Mouse (Mus musculus): Measurements from ENCODE around the gene Mblac1. TPM values are rescaled to one million over a fixed set of nuclear protein-coding genes. Genes with fewer than 3 reads are reported as not detected.

The Mblac1 gene
- 0.84 and 1.4 TPM in 2 replicates for total RNA-seq (2012; rRNA removed)
- total RNA-seq (2014; rRNA removed): 0.17 TPM in 1 of 2 replicates, not detected in the other
- 0.31 and 0.41 TPM in 2 replicates for polyA plus RNA-seq (2012; ENCODE audit: insufficient read length, low read depth)

GRCm38 (mm10) chr5:138193771-138194727 lies at the start of gene Mblac1:
Gene Mblac1 (plus strand): TSS chr5:138194314.
- no peak for TF ChIP-seq MAZ (IDR thresholded peaks at IDR 0.05; ENCODE audit: low read depth, low read length)
- no peak for TF ChIP-seq ZKSCAN1 (IDR thresholded peaks at IDR 0.05; ENCODE audit: borderline replicate concordance, low read depth, low read length)
- no peak for TF ChIP-seq JUND (conservative IDR thresholded peaks at IDR 0.05; ENCODE audit: low read depth, low read length)
- no peak for TF ChIP-seq NRF1 (IDR thresholded peaks at IDR 0.05; ENCODE audit: low read depth, low read length)
- TF ChIP-seq PAX5 (IDR thresholded peaks at IDR 0.05; ENCODE audit: low read length): no peak
- no peak for TF ChIP-seq ETS1 (conservative IDR thresholded peaks at IDR 0.05; ENCODE audit: low read depth, low read length)
- no peak for TF ChIP-seq USF1 (IDR thresholded peaks at IDR 0.05; ENCODE audit: low read depth, low read length)
- TF ChIP-seq IRF4 (IDR thresholded peaks at IDR 0.05; ENCODE audit: low read depth, low read length): no peak
- TF ChIP-seq SMC3 (IDR thresholded peaks at IDR 0.05; ENCODE audit: low read depth, low read length): no peak
- TF ChIP-seq KAT2A (IDR thresholded peaks at IDR 0.05; ENCODE audit: insufficient replicate concordance, low read length): no peak
- TF ChIP-seq TCF12 (IDR thresholded peaks at IDR 0.05; ENCODE audit: low read depth, low read length): no peak
- no peak for TF ChIP-seq UBTF (IDR thresholded peaks at IDR 0.05; ENCODE audit: low read depth, low read length)
- TF ChIP-seq GABPA (IDR thresholded peaks at IDR 0.05; ENCODE audit: insufficient replicate concordance, low read depth, low read length): no peak
- no peak for TF ChIP-seq ZC3H11A (IDR thresholded peaks at IDR 0.05; ENCODE audit: low read depth, low read length)
- TF ChIP-seq MAFK (IDR thresholded peaks at IDR 0.05; ENCODE audit: insufficient replicate concordance, low read length): no peak
- no peak for TF ChIP-seq CTCF (conservative IDR thresholded peaks at IDR 0.05 in 1 of 2, IDR thresholded peaks at IDR 0.05 in 1 of 2; ENCODE audit: low read depth in 2 of 2, low read length in 2 of 2)
- TF ChIP-seq CHD2 (IDR thresholded peaks at IDR 0.05; ENCODE audit: low read length): no peak
- 0 out of 2 replicates have a peak, but pooled peaks have one; percentile 11 for TF ChIP-seq ELF1 (IDR thresholded peaks at IDR 0.05; ENCODE audit: low read depth, low read length)
- no peak for TF ChIP-seq RCOR1 (conservative IDR thresholded peaks at IDR 0.05; ENCODE audit: low read depth, low read length)
- TF ChIP-seq MAX (IDR thresholded peaks at IDR 0.05; ENCODE audit: low read length): no peak
- no peak for TF ChIP-seq BHLHE40 (IDR thresholded peaks at IDR 0.05; ENCODE audit: low read depth, low read length)
- TF ChIP-seq CHD1 (IDR thresholded peaks at IDR 0.05; ENCODE audit: low read depth, low read length): peak; percentile 97
- no peak for TF ChIP-seq MEF2A (IDR thresholded peaks at IDR 0.05; ENCODE audit: borderline replicate concordance, low read depth, low read length)
- no peak for TF ChIP-seq JUN (IDR thresholded peaks at IDR 0.05; ENCODE audit: insufficient read depth, low read depth, low read length)
- peak; percentile 33 for TF ChIP-seq MYC (IDR thresholded peaks at IDR 0.05; ENCODE audit: low read depth, low read length)
- TF ChIP-seq NELFE (IDR thresholded peaks at IDR 0.05; ENCODE audit: low read depth, low read length): peak; percentile 57; the same call in 1 of the 2 replicates
- TF ChIP-seq E2F4 (IDR thresholded peaks at IDR 0.05; ENCODE audit: insufficient replicate concordance, low read depth, low read length): no peak
- TF ChIP-seq EP300 (IDR thresholded peaks at IDR 0.05; ENCODE audit: low read length): no peak
- TF ChIP-seq RAD21 (IDR thresholded peaks at IDR 0.05; ENCODE audit: low read depth, low read length): no peak
- no peak for TF ChIP-seq MXI1 (IDR thresholded peaks at IDR 0.05; ENCODE audit: low read depth, low read length)
- no peak for TF ChIP-seq USF2 (conservative IDR thresholded peaks at IDR 0.05; ENCODE audit: low read depth, low read length)
- TF ChIP-seq POLR2A (IDR thresholded peaks at IDR 0.05; ENCODE audit: low read depth, low read length): peak; percentile 41
- no peak for TF ChIP-seq SIN3A (IDR thresholded peaks at IDR 0.05; ENCODE audit: low read length)
- no peak for TF ChIP-seq ZNF384 (IDR thresholded peaks at IDR 0.05; ENCODE audit: low read depth, low read length)
- TF ChIP-seq HCFC1 (IDR thresholded peaks at IDR 0.05; ENCODE audit: low read depth, low read length): no peak; the same call in 1 of the 2 replicates
- no peak for TF ChIP-seq ZMIZ1 (IDR thresholded peaks at IDR 0.05; ENCODE audit: low read depth, low read length)
- TF ChIP-seq TBP (conservative IDR thresholded peaks at IDR 0.05; ENCODE audit: low read depth, low read length): peak; percentile 43; the same call in 1 of the 2 replicates
- peak; percentile 67 for TF ChIP-seq POLR2AphosphoS2 (IDR thresholded peaks at IDR 0.05; ENCODE audit: low read depth, low read length)
- Histone ChIP-seq H3K4me1 (ENCODE audit: control insufficient read depth in 1 of 2, insufficient read depth in 2 of 2) (no peaks in the 10 kb centered on the region), H3K79me2 (replicated peaks; ENCODE audit: control insufficient read depth, extremely low read depth, insufficient read depth, poor library complexity, severe bottlenecking) (no peaks in the 10 kb centered on the region), H3K9me3 (replicated peaks; ENCODE audit: low read length) (peaks cover 3% of the 10 kb centered on the region), H3K27ac (ENCODE audit: insufficient read depth, low read depth) (no peak within 1 kb of the TSS), H3K9ac (ENCODE audit: insufficient read depth, low read depth) (peak within 1 kb of the TSS; percentile 42; the same call in 1 of the 2 replicates), H3K36me3 (replicated peaks in 1 of 2; ENCODE audit: control insufficient read depth in 1 of 2, insufficient read depth in 1 of 2, low read length in 1 of 2) (peaks cover 21 to 57% of the 10 kb centered on the region in 2 experiments), H3K27me3 (replicated peaks) (no peaks in the 10 kb centered on the region), H3K4me2 (ENCODE audit: insufficient read depth, low read depth, poor library complexity, severe bottlenecking) (peak within 1 kb of the TSS; percentile 4; the same call in 1 of the 2 replicates), H3K4me3 (replicated peaks in 1 of 3; ENCODE audit: low read depth in 2 of 3, low read length in 2 of 3, poor library complexity in 1 of 3) (peak within 1 kb of the TSS in 2 of 3 experiments; percentile 23 to 53)
- in situ Hi-C loops (cut with MboI; ENCODE audit: low pct_ligation_motif_present, low pct_unique_long_range_greater_than_20kb, low sequenced_read_pairs): no loop called here
- DNase-seq (ENCODE audit: extremely low read depth): no peak
- dilution Hi-C loops (cut with MboI; ENCODE audit: extremely low pct_ligation_motif_present, extremely low pct_unique_long_range_greater_than_20kb, low sequenced_read_pairs): no loop called here
